Mouse (Mus musculus) kidney, postnatal 0 days (tissue): Measurements from ENCODE around the gene BC107364. TPM values are rescaled to one million over a fixed set of nuclear protein-coding genes. Genes with fewer than 3 reads are reported as not detected.
A peak's percentile ranks its signal among the peaks of the same experiment; 100 is the strongest.

Source experiments
- ATAC-seq: fragments of 200-750 bp; cut with Nextera tagmentation; replicated peaks from 2 replicates; pipeline ENCODE4 v1.8.0; 2017; ENCODE audit warnings: low read depth, moderate number of reproducible peaks, moderate TSS enrichment, moderate library complexity; ENCODE audit not compliant: low FRiP score
- DNase-seq: peaks from one replicate; pipeline ENCODE4 v3.0.0-alpha.2; 2016; ENCODE audit warnings: low spot score
- H3K27ac ChIP-seq: fragments of 300-500 bp; sonication (generic); 2 replicates; pipeline ENCODE4 v1.5.1; 2014; ENCODE audit warnings: mild to moderate bottlenecking
- H3K27me3 ChIP-seq: fragments of 300-500 bp; sonication (generic); 2 replicates; pipeline ENCODE4 v1.6.1; 2014; ENCODE audit warnings: low read length, mixed read lengths; ENCODE audit not compliant: insufficient read depth
- H3K36me3 ChIP-seq: fragments of 300-500 bp; sonication (generic); 2 replicates; pipeline ENCODE4 v1.6.1; 2014; ENCODE audit warnings: low read length, mixed read lengths; ENCODE audit not compliant: insufficient read depth
- H3K4me1 ChIP-seq: fragments of 300-500 bp; sonication (generic); replicated peaks from 2 replicates; pipeline ENCODE4 v1.6.1; 2014; ENCODE audit warnings: antibody characterized with exemption, low read length, mixed read lengths; ENCODE audit not compliant: insufficient read depth
- H3K4me2 ChIP-seq: fragments of 300-500 bp; sonication (generic); 2 replicates; pipeline ENCODE4 v1.6.1; 2014; ENCODE audit warnings: mild to moderate bottlenecking, low read length, moderate library complexity, mixed read lengths
- H3K4me3 ChIP-seq: fragments of 300-500 bp; sonication (generic); replicated peaks from 2 replicates; pipeline ENCODE4 v1.5.1; 2014; ENCODE audit warnings: low read depth, low read length
- H3K9ac ChIP-seq: fragments of 300-500 bp; sonication (generic); 2 replicates; pipeline ENCODE4 v1.6.1; 2014; ENCODE audit warnings: low read depth, low read length
- H3K9me3 ChIP-seq: fragments of 300-500 bp; sonication (generic); replicated peaks from 2 replicates; pipeline ENCODE4 v1.6.1; 2016; ENCODE audit warnings: low read length, inconsistent platforms, mixed read lengths
- CTCF ChIP-seq: IDR thresholded peaks from 2 replicates; pipeline ENCODE4 v1.5.1; 2016; ENCODE audit warnings: antibody characterized with exemption, low read depth, mild to moderate bottlenecking, moderate library complexity
- WGBS: fragments of 180-500 bp; shearing (Covaris S2); extraction: QIAGEN DNeasy Blood & Tissue Kit; methylation state at CpG from one replicate; pipeline ENCODE4 v1.1.7; 2014; 5-methylcytosine and 5-hydroxymethylcytosine counted together
- polyA plus RNA-seq: library from polyadenylated mRNA; unstranded; fragments of >200 nt; fragmentation: Nextera tagmentation; extraction: Ambion mirVana; gene quantifications from 2 replicates; pipeline ENCODE4 v1.2.1, GENCODE M21; 2015

The BC107364 gene
- polyA plus RNA-seq, 1 experiment from 2014 or later: 0.51 TPM

DNA sequence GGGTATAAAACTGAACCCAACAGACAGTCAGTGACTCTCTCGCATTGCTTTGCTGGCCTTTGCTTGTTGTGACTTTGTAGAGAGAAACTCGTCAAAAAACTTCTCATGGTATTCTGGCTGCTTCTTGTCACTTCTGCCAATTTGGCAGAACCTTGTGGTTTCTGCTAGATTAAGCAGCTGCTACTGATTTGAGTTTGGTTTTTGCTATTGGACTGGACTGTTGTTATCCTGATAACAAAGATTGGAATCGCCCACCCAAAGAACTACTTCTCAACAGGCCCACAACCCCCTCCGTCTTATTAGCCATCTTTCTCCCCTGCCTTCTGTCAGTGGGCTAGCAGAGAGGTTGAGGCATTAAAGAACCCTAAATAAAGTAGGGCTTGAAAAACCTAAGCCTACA is 6.7 kb downstream of the BC107364 start:
- no peak for TF ChIP-seq CTCF
- Histone ChIP-seq H3K27me3 (peaks cover 29% of the 10 kb centered on the region), H3K4me1 (no peaks in the 10 kb centered on the region), H3K27ac (no peak overlapping the region), H3K9me3 (no peaks in the 10 kb centered on the region), H3K36me3 (no peaks in the 10 kb centered on the region), H3K4me3 (no peak overlapping the region), H3K9ac (no peak overlapping the region), H3K4me2 (no peak overlapping the region)
- DNase-seq: no peak
- no peak for ATAC-seq
- 89% methylated on average over 4 of the region's 4 CpGs for WGBS

GRCm38 (mm10) chr3:96440578-96440977 is 11.5 kb downstream of the BC107364 start:
- Histone ChIP-seq H3K4me2 (peak overlapping the region; percentile 33; the same call in 1 of the 2 replicates), H3K9ac (no peak overlapping the region), H3K27me3 (peaks cover 56% of the 10 kb centered on the region), H3K4me3 (peak overlapping the region; percentile 4; the same call in 1 of the 2 replicates), H3K27ac (no peak overlapping the region), H3K36me3 (no peaks in the 10 kb centered on the region), H3K4me1 (no peaks in the 10 kb centered on the region), H3K9me3 (no peaks in the 10 kb centered on the region)
- peak; percentile 89 for TF ChIP-seq CTCF
- peak; percentile 76 for DNase-seq
- WGBS: under 1% methylated on average over 13 of the region's 13 CpGs
- ATAC-seq: no peak

DNA sequence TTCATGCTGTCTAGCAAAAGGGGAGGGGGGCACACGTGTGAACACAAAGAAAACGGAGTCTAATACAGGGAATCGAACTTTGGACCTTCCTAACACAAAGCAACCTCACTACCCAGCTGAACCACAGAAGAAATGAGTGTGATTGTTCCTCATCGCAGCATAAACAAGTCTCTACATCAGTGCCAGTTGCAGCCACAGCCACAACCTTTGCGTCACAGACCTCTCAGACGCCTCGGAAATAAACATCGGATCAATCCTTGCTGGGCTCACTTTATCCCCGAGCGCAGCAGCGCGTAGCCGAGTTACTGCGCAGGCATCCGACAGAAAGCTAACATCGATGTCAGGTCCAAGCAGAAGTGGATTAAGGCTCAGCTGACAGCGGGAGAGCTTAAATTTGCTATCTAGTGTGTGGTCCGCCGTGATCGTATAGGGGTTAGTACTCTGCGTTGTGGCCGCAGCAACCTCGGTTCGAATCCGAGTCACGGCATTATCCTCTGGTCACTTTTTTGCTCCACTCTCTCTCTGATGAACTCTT is 16.5 kb downstream of the BC107364 start:
- no peak for ATAC-seq
- H3K36me3 ChIP-seq: no peaks in the 10 kb centered on the region
- H3K4me1 ChIP-seq: no peaks in the 10 kb centered on the region
- H3K9me3 ChIP-seq: no peaks in the 10 kb centered on the region
- H3K9ac ChIP-seq: no peak overlapping the region
- H3K27me3 ChIP-seq: peaks cover 54% of the 10 kb centered on the region
- 1% methylated on average over 26 of the region's 26 CpGs for WGBS
- H3K27ac ChIP-seq: no peak overlapping the region
- TF ChIP-seq CTCF: no peak
- DNase-seq: no peak
- H3K4me3 ChIP-seq: no peak overlapping the region
- H3K4me2 ChIP-seq: peak overlapping the region; percentile 3; the same call in 1 of the 2 replicates

DNA sequence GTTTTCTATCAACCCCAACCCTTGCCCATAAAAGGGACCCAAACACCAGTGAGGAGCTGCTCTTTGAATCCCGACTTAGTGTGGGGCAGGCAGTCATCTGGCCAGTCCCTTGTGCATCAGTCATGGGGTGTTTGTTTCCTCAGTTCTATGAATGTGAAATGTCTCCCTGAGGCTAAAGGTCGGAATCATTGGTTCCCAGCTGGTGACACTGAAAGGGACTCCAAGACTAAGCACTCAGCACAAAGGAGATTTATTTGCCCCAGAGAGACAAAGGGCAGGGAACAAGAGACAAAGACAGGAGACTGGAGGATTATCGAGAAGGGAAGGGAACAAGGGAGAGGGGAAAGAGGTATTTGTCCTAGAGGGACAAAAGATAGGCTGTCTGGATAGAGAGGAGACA is 19.9 kb downstream of the BC107364 start:
- Histone ChIP-seq H3K9me3 (no peaks in the 10 kb centered on the region), H3K4me2 (no peak overlapping the region), H3K9ac (no peak overlapping the region), H3K4me3 (no peak overlapping the region), H3K27me3 (peaks cover 36% of the 10 kb centered on the region), H3K27ac (no peak overlapping the region), H3K4me1 (no peaks in the 10 kb centered on the region), H3K36me3 (no peaks in the 10 kb centered on the region)
- TF ChIP-seq CTCF: no peak
- DNase-seq (no peak), ATAC-seq (no peak)
- WGBS: 33% methylated on average over 3 of the region's 3 CpGs

GRCm38 (mm10) chr3:96429819-96430132 is 22.3 kb downstream of the BC107364 start:
- no peaks in the 10 kb centered on the region for H3K4me1 ChIP-seq
- ATAC-seq (no peak), DNase-seq (no peak)
- 58% methylated on average over 4 of the region's 4 CpGs for WGBS
- H3K4me3 ChIP-seq: no peak overlapping the region
- H3K9me3 ChIP-seq: no peaks in the 10 kb centered on the region
- TF ChIP-seq CTCF: no peak
- no peak overlapping the region for H3K27ac ChIP-seq
- no peak overlapping the region for H3K4me2 ChIP-seq
- no peak overlapping the region for H3K9ac ChIP-seq
- peaks cover 17% of the 10 kb centered on the region for H3K27me3 ChIP-seq
- H3K36me3 ChIP-seq: no peaks in the 10 kb centered on the region

GRCm38 (mm10) chr3:96428941-96429818 is 22.9 kb downstream of the BC107364 start:
- WGBS: 85% methylated on average over 13 of the region's 13 CpGs

More at GRCm38 (mm10) chr3:96428941-96429818, 22.9 kb downstream of the BC107364 start:
- H3K4me1 ChIP-seq: no peaks in the 10 kb centered on the region
- ATAC-seq (no peak), DNase-seq (no peak)
- no peak overlapping the region for H3K4me3 ChIP-seq
- H3K9ac ChIP-seq: no peak overlapping the region
- peaks cover 20% of the 10 kb centered on the region for H3K27me3 ChIP-seq
- H3K36me3 ChIP-seq: no peaks in the 10 kb centered on the region
- H3K4me2 ChIP-seq: no peak overlapping the region
- no peak for TF ChIP-seq CTCF
- H3K9me3 ChIP-seq: no peaks in the 10 kb centered on the region
- H3K27ac ChIP-seq: no peak overlapping the region
